Mouse (Mus musculus) limb, embryonic 12.5 days (tissue): ENCODE measurements around the gene Coq4. TPM values are rescaled to one million over a fixed set of nuclear protein-coding genes. Genes with fewer than 3 reads are reported as not detected.
"Not testable (repeated sequence)": the region's sequence is repeated elsewhere in the genome, so short reads cannot be mapped to it uniquely, and the experiment has no call there.

Source experiments
- ATAC-seq: fragments of 200-750 bp; cut with Nextera tagmentation; 2 replicates; pipeline ENCODE4 v1.8.0; 2017; ENCODE audit warnings: low read depth, moderate TSS enrichment; ENCODE audit not compliant: insufficient number of reproducible peaks, insufficient read depth, low FRiP score, low TSS enrichment
- H3K27ac ChIP-seq: fragments of 300-500 bp; sonication (generic); 2 replicates; pipeline ENCODE4 v1.5.1; 2016; ENCODE audit warnings: mild to moderate bottlenecking, moderate library complexity
- H3K27me3 ChIP-seq: fragments of 300-500 bp; sonication (generic); 2 replicates; pipeline ENCODE4 v1.6.1; 2016; ENCODE audit warnings: mild to moderate bottlenecking, moderate library complexity
- H3K36me3 ChIP-seq: fragments of 300-500 bp; sonication (generic); 2 replicates; pipeline ENCODE4 v1.6.1; 2016; ENCODE audit warnings: mild to moderate bottlenecking, moderate library complexity
- H3K4me1 ChIP-seq: fragments of 300-500 bp; sonication (generic); replicated peaks from 2 replicates; pipeline ENCODE4 v1.6.1; 2016
- H3K4me2 ChIP-seq: fragments of 300-500 bp; sonication (generic); 2 replicates; pipeline ENCODE4 v1.6.1; 2016; ENCODE audit warnings: mild to moderate bottlenecking, moderate library complexity
- H3K4me3 ChIP-seq: fragments of 300-500 bp; sonication (generic); replicated peaks from 2 replicates; pipeline ENCODE4 v1.5.1; 2016; ENCODE audit warnings: mild to moderate bottlenecking
- H3K9ac ChIP-seq: fragments of 300-500 bp; sonication (generic); replicated peaks from 2 replicates; pipeline ENCODE4 v1.6.1; 2016; ENCODE audit warnings: mild to moderate bottlenecking, moderate library complexity
- H3K9me3 ChIP-seq: fragments of 300-500 bp; sonication (generic); 2 replicates; pipeline ENCODE4 v1.6.1; 2016; ENCODE audit warnings: mild to moderate bottlenecking, moderate library complexity
- whole genome bisulfite sequencing: fragments of 180-500 bp; shearing (Covaris S2); methylation state at CpG from one replicate; pipeline ENCODE4 v1.1.7; 2016; 5-methylcytosine and 5-hydroxymethylcytosine counted together
- polyA plus RNA-seq: library from polyadenylated mRNA; unstranded; fragments of >200 nt; fragmentation: Nextera tagmentation; extraction: Ambion mirVana; gene quantifications from 2 replicates; pipeline ENCODE4 v1.2.1, GENCODE M21; 2016

The Coq4 gene
- polyA plus RNA-seq, 1 experiment from 2014 or later, result 34.7 TPM

DNA sequence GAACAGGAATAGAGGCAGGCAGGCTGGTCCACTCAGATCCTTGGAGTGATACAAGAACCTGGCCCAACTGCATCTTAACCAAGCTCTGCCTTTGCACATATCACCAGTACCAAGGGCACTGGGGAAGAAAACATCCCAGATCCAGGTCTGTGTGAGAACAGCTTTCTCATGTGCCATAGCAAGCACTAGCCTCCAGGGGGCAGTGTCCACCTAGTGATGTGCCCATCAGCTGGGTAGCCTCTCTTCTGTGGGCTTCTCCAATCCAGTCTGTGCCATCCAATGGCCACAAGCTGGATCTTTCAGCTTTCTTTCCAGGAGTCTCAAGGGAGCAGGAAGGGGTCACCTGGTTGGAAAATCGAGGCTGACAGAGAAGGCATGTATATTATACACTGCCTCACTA lies 22.5 kb upstream of the Coq4 start:
- Histone ChIP-seq H3K9me3 (no peaks in the 10 kb centered on the region), H3K9ac (no peak overlapping the region), H3K27ac (no peak overlapping the region), H3K4me2 (no peak overlapping the region), H3K4me3 (no peak overlapping the region), H3K4me1 (no peaks in the 10 kb centered on the region), H3K27me3 (peaks cover 9% of the 10 kb centered on the region), H3K36me3 (no peaks in the 10 kb centered on the region)
- WGBS, result 3% methylated on average over 1 of the region's 1 CpGs
- ATAC-seq, result no peak

DNA sequence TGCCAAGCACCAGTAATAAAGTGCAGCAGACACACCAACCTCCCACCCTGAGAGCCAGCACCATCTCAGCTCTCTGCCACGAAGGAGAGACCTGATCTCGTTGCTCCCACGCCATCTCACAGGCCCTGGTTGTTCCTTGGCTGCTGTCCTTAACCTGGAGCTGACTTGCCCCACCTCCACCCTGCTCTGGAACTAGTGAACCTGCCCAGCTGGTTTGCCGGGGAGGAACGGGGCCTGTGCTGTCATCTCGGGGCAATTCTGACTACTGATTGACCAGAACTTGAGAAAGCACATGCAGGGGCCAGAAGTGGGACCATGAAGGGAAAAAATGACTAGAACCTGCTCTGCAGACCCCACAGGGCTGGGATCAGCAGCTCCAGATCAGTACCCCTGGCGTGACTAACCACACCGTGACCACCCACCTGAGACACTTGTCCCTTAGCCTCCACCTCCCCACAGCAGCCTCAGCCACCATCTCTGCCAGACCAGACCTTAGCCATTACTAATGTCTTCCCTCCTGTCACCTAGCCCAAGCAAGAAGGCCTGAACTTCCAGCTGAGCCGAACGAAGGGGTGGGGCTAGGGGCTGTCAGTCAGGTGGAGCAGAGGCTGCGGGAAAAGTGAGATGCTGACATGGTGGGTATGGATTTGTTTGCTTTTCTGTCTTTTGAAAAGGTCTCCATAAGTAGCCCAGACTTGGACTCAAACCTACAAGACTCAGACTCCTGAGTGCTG lies 19.1 kb upstream of the Coq4 start:
- no peak overlapping the region for H3K4me2 ChIP-seq
- H3K36me3 ChIP-seq, result peaks cover 4% of the 10 kb centered on the region; the same call in 1 of the 2 replicates
- H3K9ac ChIP-seq, result no peak overlapping the region
- peaks cover 2% of the 10 kb centered on the region for H3K27me3 ChIP-seq
- no peaks in the 10 kb centered on the region for H3K4me1 ChIP-seq
- no peak overlapping the region for H3K27ac ChIP-seq
- ATAC-seq, result no peak
- 66% methylated on average over 11 of the region's 11 CpGs for WGBS
- 0 out of 2 replicates have a peak, but pooled peaks cover 2% of the 10 kb centered on the region for H3K9me3 ChIP-seq
- no peak overlapping the region for H3K4me3 ChIP-seq

GRCm38 (mm10) chr2:29768901-29769300 lies 18.4 kb upstream of the Coq4 start:
- no peak overlapping the region for H3K27ac ChIP-seq
- 0 out of 2 replicates have a peak, but pooled peaks cover 2% of the 10 kb centered on the region for H3K9me3 ChIP-seq
- ATAC-seq, result no peak

GRCm38 (mm10) chr2:29770162-29770561 lies 17.1 kb upstream of the Coq4 start:
- no peak overlapping the region for H3K27ac ChIP-seq
- peaks cover 17% of the 10 kb centered on the region for H3K36me3 ChIP-seq
- no peak overlapping the region for H3K9ac ChIP-seq
- H3K4me3 ChIP-seq, result no peak overlapping the region
- H3K4me2 ChIP-seq, result no peak overlapping the region
- no peaks in the 10 kb centered on the region for H3K27me3 ChIP-seq
- no peak for ATAC-seq
- 0 out of 2 replicates have a peak, but pooled peaks cover 2% of the 10 kb centered on the region for H3K9me3 ChIP-seq
- no peaks in the 10 kb centered on the region for H3K4me1 ChIP-seq

More at GRCm38 (mm10) chr2:29768901-29769300, 18.4 kb upstream of the Coq4 start:
- Histone ChIP-seq H3K27me3 (no peaks in the 10 kb centered on the region), H3K36me3 (peaks cover 11% of the 10 kb centered on the region; the same call in 1 of the 2 replicates), H3K4me1 (no peaks in the 10 kb centered on the region), H3K4me3 (no peak overlapping the region), H3K4me2 (no peak overlapping the region), H3K9ac (no peak overlapping the region)
- 66% methylated on average over 9 of the region's 9 CpGs for WGBS

- 0 out of 2 replicates have a peak, but pooled peaks cover 2% of the 10 kb centered on the region for H3K9me3 ChIP-seq
- no peak overlapping the region for H3K27ac ChIP-seq
- whole genome bisulfite sequencing, result 87% methylated on average over 8 of the region's 8 CpGs
- H3K36me3 ChIP-seq, result peaks cover 29% of the 10 kb centered on the region
- no peak overlapping the region for H3K4me2 ChIP-seq
- H3K9ac ChIP-seq, result no peak overlapping the region
- ATAC-seq, result no peak
- no peaks in the 10 kb centered on the region for H3K27me3 ChIP-seq
- no peaks in the 10 kb centered on the region for H3K4me1 ChIP-seq
- H3K4me3 ChIP-seq, result no peak overlapping the region
These were observed 15.5 kb upstream of the Coq4 start for GRCm38 (mm10) chr2:29771611-29772461.

DNA sequence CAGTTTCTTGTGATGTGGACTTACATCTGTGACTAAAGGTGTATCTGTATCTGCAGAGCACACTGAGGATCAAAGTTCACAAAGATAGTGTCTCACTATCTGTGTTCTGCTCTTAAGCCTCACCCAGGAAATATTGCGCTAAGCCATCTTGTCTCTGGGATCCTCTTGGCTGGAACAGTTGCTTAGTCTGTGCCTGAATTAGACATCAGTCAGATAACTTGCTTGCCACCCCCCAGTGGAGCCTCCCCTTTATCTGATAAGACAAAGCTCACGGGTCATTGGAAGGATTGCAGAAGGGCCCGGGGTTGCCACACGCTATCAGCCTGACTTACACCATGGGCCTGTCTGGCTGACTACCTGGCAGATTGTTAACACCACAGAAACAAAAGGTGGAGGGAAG lies 14.0 kb upstream of the Coq4 start:
- no peak overlapping the region for H3K9ac ChIP-seq
- WGBS, result 95% methylated on average over 4 of the region's 4 CpGs
- peaks cover 44% of the 10 kb centered on the region for H3K36me3 ChIP-seq

DNA sequence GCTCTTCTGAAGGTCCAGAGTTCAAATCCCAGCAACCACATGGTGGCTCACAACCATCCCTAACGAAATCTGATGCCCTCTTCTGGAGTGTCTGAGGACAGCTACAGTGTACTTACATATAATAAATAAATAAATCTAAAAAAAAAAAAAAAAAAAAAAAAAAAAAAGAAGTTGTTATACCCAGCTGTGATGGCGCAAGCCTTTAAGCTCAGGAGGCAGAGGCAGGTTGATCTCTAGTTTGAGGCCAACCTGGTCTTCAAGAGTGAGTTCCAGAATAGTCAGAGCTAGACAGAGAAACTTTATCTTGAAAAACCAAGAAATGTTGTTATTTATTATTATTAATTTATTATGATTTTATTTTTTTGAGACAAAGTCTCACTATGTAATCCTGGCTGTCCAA lies 6.0 kb upstream of the Coq4 start:
- not testable (repeated sequence) for H3K9ac ChIP-seq, H3K4me1 ChIP-seq, H3K4me2 ChIP-seq, H3K27me3 ChIP-seq, ATAC-seq, H3K4me3 ChIP-seq, H3K27ac ChIP-seq
- WGBS, result 97% methylated on average over 2 of the region's 2 CpGs
- Histone ChIP-seq H3K9me3 (peaks cover 11% of the 10 kb centered on the region; the same call in 1 of the 2 replicates), H3K36me3 (peaks cover 97% of the 10 kb centered on the region)

More for the DNA sequence above, 14.0 kb upstream of the Coq4 start:
- no peak for ATAC-seq
- Histone ChIP-seq H3K4me2 (no peak overlapping the region), H3K9me3 (0 out of 2 replicates have a peak, but pooled peaks cover 2% of the 10 kb centered on the region), H3K27ac (no peak overlapping the region), H3K4me1 (no peaks in the 10 kb centered on the region), H3K27me3 (no peaks in the 10 kb centered on the region), H3K4me3 (no peak overlapping the region)

- Histone ChIP-seq H3K36me3 (peaks cover 69% of the 10 kb centered on the region), H3K9ac (no peak overlapping the region), H3K27ac (no peak overlapping the region), H3K4me1 (peaks cover 15% of the 10 kb centered on the region), H3K4me2 (no peak overlapping the region), H3K4me3 (no peak overlapping the region), H3K27me3 (no peaks in the 10 kb centered on the region), H3K9me3 (peaks cover 11% of the 10 kb centered on the region; the same call in 1 of the 2 replicates)
- 87% methylated on average over 4 of the region's 4 CpGs for WGBS
- ATAC-seq, result no peak
These were observed 3.0 kb upstream of the Coq4 start for GRCm38 (mm10) chr2:29784290-29784689.

- H3K27ac ChIP-seq, result peak within 1 kb of the TSS; percentile 36; the same call in 1 of the 2 replicates
- WGBS, result under 1% methylated on average over 45 of the region's 45 CpGs
- peak within 1 kb of the TSS; percentile 81 for H3K4me3 ChIP-seq
- H3K9ac ChIP-seq, result peak within 1 kb of the TSS; percentile 75
- H3K36me3 ChIP-seq, result peaks cover 62% of the 10 kb centered on the region
- no peaks in the 10 kb centered on the region for H3K27me3 ChIP-seq
- peak; percentile 75 for ATAC-seq
- H3K4me2 ChIP-seq, result peak within 1 kb of the TSS; percentile 83
- H3K9me3 ChIP-seq, result no peaks in the 10 kb centered on the region
- H3K4me1 ChIP-seq, result peaks cover 15% of the 10 kb centered on the region
These were observed 816 bp downstream of the Coq4 start, which contains the start of gene Trub2 for GRCm38 (mm10) chr2:29787937-29788681. TSS of gene Trub2 (minus strand) at chr2:29788502.

DNA sequence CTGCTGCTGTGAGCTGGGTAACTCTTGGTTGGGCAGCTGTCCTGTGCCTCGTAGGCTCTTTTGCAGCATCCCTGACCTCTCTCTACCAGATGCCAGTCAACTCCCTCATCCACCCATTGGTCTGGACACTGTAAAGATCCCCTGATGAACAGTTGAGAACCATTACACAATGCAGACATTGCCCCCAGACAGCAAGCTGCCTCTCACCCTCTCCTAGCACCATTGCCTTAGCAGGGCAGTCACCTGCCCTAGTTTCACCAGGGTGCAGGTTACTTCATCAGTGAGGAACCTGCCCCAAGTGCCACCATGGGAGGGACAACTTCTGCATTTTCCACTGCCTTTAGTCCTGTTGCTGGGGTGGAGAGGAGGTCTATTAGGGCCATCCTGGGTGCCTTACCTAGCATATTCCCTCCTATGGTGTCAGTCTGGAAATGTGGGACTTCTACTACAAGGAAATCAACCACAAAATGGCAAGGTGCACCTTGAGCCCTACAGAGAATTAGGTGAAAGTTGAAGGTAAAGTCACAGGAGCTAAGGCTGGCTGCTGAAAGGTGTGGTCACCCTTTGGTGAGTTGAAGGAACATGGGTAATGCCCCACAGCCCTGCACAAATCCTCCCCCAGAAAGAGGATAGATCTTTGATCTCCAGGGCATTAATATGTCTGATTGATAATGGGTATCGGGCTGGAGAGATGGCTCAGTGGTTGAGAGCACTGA lies 5.6 kb downstream of the Coq4 start:
- no peak for ATAC-seq
- no peaks in the 10 kb centered on the region for H3K9me3 ChIP-seq
- H3K4me1 ChIP-seq, result peaks cover 7% of the 10 kb centered on the region
- H3K36me3 ChIP-seq, result peaks cover 61% of the 10 kb centered on the region
- H3K4me2 ChIP-seq, result no peak overlapping the region
- WGBS, result 93% methylated on average over 2 of the region's 2 CpGs
- no peak overlapping the region for H3K27ac ChIP-seq
- no peak overlapping the region for H3K9ac ChIP-seq
- no peaks in the 10 kb centered on the region for H3K27me3 ChIP-seq
- H3K4me3 ChIP-seq, result no peak overlapping the region
